Mouse (Mus musculus) adrenal gland (tissue): ENCODE data around the gene Ptprh.

Experiments
- intact Hi-C: fragments of 180-260 bp; cut with DNase I; formaldehyde crosslinking; loops from one replicate; pipeline ENCODE4 v1.15.1; 2025

Ptprh gene

GRCm38 (mm10) chr7:4524212-4524922 lies 79.5 kb downstream of the Ptprh start, which contains the start of gene Tnni3:
Gene Tnni3, minus strand, starts transcription at chr7:4524229.
- intact Hi-C loops, result loop anchor here (5.0 kb wide), 1 partner anchor 92 kb away; no protein-coding TSS in a partner anchor

- intact Hi-C loops, result loop anchor here (5.0 kb wide), 1 partner anchor 91 kb away; no protein-coding TSS in a partner anchor
Observed at GRCm38 (mm10) chr7:4523205-4524130, 80.4 kb downstream of the Ptprh start.

GRCm38 (mm10) chr7:4522292-4522691 lies 81.5 kb downstream of the Ptprh start:
- intact Hi-C loops, result loop anchor here (5.0 kb wide), 1 partner anchor 90 kb away; no protein-coding TSS in a partner anchor

- intact Hi-C loops, result loop anchor here (5.0 kb wide), 1 partner anchor 89 kb away; no protein-coding TSS in a partner anchor
Observed at GRCm38 (mm10) chr7:4521231-4522003, 82.4 kb downstream of the Ptprh start.

- intact Hi-C loops, result no loop called here
Observed at GRCm38 (mm10) chr7:4518487-4518886, 85.4 kb downstream of the Ptprh start.

GRCm38 (mm10) chr7:4516332-4517050 lies 87.3 kb downstream of the Ptprh start, which contains the start of gene Tnnt1:
Gene Tnnt1, minus strand, starts transcription at chr7:4516382.
- intact Hi-C loops, result no loop called here

GRCm38 (mm10) chr7:4515853-4516252 lies 88.0 kb downstream of the Ptprh start:
- intact Hi-C loops, result no loop called here

GRCm38 (mm10) chr7:4513829-4514712 lies 89.8 kb downstream of the Ptprh start:
- intact Hi-C loops, result no loop called here

GRCm38 (mm10) chr7:4513236-4513635 lies 90.6 kb downstream of the Ptprh start:
- intact Hi-C loops, result no loop called here

GRCm38 (mm10) chr7:4511489-4512224 lies 92.2 kb downstream of the Ptprh start:
- intact Hi-C loops, result no loop called here

GRCm38 (mm10) chr7:4509863-4510608 lies 93.8 kb downstream of the Ptprh start:
- intact Hi-C loops, result no loop called here

- intact Hi-C loops, result no loop called here
Observed at GRCm38 (mm10) chr7:4508739-4509116, 95.1 kb downstream of the Ptprh start.

GRCm38 (mm10) chr7:4508062-4508738 lies 95.6 kb downstream of the Ptprh start:
- intact Hi-C loops, result no loop called here

GRCm38 (mm10) chr7:4507220-4507619 lies 96.6 kb downstream of the Ptprh start:
- intact Hi-C loops, result no loop called here

GRCm38 (mm10) chr7:4504646-4505435 lies 99.0 kb downstream of the Ptprh start:
- intact Hi-C loops, result no loop called here

- intact Hi-C loops, result no loop called here
Observed at GRCm38 (mm10) chr7:4503858-4504257, 100.0 kb downstream of the Ptprh start.

GRCm38 (mm10) chr7:4503100-4503499 lies 100.7 kb downstream of the Ptprh start:
- intact Hi-C loops, result no loop called here
